Mouse (Mus musculus) adrenal gland, postnatal 36 days (tissue): ENCODE data around the gene Pfpl. TPM values are rescaled to one million over a fixed set of nuclear protein-coding genes. Genes with fewer than 3 reads are reported as not detected.

ENCODE experiments used
- DNase-seq, 2 experiments: peaks; one replicate each; pipeline ENCODE4 v3.0.0; 2021; ENCODE audit warnings: mixed read lengths in 1 of 2
- total RNA-seq, 2 experiments: library from RNA; stranded (reverse); gene quantifications; 2 replicates each; pipeline ENCODE4 v1.2.3; 2021

Pfpl gene
- total RNA-seq, 2 experiments from 2014 or later, result not detected

DNA sequence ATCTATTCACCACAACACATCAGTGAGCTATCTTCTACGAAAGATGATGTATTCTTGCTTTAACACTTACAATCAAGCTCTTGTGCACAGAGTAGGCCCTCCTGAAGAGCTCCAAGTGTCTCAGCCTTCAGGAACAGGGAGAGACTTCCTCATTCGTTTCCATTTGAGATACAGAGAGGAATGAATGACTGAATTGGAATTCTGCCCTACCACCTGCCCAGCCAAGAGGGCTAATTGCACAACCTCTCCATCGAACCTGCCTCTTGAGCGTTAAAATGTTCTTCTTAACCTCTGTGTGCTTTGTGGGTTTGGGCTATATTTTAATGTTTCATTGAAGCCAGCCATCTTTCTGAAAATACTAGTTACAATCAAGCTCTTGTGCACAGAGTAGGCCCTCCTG is 37.0 kb downstream of the Pfpl start:
- no peak for DNase-seq

DNA sequence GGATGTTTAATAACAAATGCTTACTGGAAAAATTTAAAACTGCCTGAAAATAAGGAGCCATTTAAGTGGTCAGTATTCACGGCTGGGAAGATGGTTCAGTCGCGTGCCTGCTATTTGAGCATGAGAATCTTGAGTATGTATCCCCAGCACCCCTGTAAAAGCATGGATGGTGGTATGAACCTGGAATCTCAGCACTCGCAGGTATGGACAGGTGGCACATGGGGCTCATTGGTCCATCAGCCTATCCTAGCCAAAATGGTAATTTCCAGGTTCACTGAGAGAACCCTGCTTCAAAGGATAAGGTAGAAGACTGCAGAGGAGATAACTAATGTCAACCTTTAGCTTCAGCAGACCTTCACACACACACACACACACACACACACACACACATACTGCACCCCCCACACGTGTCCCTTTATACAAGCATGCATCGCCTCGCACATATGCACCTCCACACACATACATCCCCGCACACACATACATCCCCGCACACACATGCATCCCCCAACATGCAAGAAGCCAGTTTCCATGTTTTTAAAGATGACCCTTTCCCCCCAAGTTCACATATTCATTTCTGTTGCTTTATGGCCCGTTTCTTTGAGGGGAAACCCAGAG is 37.9 kb downstream of the Pfpl start:
- no peak for DNase-seq

DNA sequence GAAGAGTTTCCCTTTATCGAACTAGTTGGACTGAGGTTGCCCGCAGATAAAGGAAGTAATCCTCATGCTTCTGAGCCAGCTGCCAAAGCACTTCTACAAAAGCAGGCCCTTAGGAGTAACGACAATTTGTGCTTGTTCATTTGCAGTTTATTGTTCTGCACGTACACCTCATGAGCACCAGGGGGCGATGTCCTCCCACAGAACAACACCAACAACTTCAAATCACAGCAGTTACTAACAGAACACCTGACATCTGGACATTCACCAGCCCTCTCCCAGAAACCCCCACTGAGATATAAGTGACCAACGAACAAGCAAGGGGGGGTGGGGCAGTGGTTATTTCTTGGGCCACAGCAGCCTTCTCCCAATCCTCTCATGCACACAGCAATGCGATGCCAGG is 38.5 kb downstream of the Pfpl start:
- DNase-seq, result peak; percentile 58 to 77

- peak; percentile 55 to 66 for DNase-seq
Observed at GRCm38 (mm10) chr19:12467436-12467835, 39.7 kb downstream of the Pfpl start.

DNA sequence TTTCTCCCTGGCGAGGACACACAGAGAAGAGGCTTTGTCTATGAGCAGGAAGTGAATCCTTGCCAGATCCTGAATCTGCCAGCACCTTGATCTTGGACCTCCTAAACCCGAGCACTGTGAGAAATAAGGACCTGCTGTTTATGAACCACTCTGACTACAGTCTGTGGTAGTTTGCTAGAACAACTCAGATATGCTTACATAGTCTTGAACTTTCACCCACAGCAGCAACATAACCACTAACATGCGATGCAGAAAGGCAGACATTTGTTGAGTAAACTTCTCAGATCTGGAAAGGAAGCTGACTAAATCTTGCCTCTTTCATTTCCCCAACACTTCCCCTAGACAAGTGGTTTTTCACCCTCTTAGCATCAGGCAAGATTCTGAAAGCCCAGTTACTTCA is 44.2 kb downstream of the Pfpl start:
- DNase-seq, result no peak

GRCm38 (mm10) chr19:12472381-12472976 is 44.8 kb downstream of the Pfpl start:
- no peak for DNase-seq

DNA sequence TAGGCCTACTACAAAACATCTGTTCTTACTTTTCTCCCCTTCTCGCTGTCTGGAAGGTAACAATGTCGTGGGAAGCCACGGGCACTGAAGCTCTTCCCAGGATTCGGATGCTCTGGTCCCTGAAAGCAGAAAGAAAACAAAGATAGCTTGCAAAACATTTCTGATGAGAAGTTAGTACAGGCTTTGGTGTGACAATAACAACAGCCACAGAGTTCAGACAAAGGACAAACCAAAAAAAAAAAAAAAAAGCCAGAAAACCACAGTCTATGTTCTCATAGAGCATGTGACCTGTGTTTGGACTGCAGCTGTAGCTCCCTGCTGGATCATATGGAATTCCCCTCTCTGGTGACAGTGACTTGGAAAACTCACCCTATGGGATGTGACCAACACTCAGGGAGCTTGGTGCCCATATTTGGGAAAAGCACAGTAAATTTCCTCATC is 45.5 kb downstream of the Pfpl start:
- DNase-seq, result no peak

DNA sequence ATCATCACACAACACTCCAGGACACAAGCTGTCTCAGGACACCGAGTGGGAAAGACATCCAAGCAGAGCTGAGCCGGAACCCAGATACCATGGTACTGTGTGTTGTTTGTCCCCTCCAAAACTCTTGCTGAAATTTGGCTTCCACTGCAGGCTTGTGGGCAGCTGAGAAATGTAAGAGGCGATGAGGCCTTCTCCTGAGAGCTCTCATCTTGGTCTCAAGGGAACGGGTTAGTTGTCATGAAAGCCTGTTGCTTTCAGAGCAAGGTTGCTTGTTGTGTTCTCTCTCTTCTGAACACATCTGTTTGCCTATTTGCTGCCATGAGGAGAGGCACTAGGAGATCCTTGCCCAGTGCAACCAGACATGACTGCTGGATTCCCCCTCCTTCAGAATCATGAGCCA is 46.2 kb downstream of the Pfpl start:
- DNase-seq, result no peak

GRCm38 (mm10) chr19:12475380-12476250 is 47.9 kb downstream of the Pfpl start:
- DNase-seq, result peak; percentile 96

GRCm38 (mm10) chr19:12476721-12477270 is 49.1 kb downstream of the Pfpl start:
- no peak for DNase-seq

- DNase-seq, result peak in 1 of 2 experiments; percentile 56
Observed at GRCm38 (mm10) chr19:12478369-12478768, 50.7 kb downstream of the Pfpl start.

Other genes starting within 250 kb of the Pfpl start
- gene Olfr1431, start 227.3 kb upstream of the Pfpl start, total RNA-seq, result not detected
- not detected for gene Olfr1432, start 195.3 kb upstream of the Pfpl start, total RNA-seq
- not detected for gene Olfr262, start 186.2 kb upstream of the Pfpl start, total RNA-seq
- gene Olfr235, start 166.9 kb upstream of the Pfpl start, total RNA-seq, result not detected
- gene Olfr1434, start 148.1 kb upstream of the Pfpl start, total RNA-seq, result not detected
- gene Olfr1436, start 128.8 kb upstream of the Pfpl start, total RNA-seq, result not detected
- gene Olfr1437, start 102.8 kb upstream of the Pfpl start, total RNA-seq, result not detected
- not detected for gene Olfr1438-ps1, start 92.0 kb upstream of the Pfpl start, total RNA-seq
- gene Olfr1440, start 40.6 kb upstream of the Pfpl start, total RNA-seq, result not detected
- gene Olfr1441, start 10.5 kb upstream of the Pfpl start, total RNA-seq, result not detected
- 10 to 100 TPM; 23.7 to 25.0 TPM for gene Mpeg1, start 32.9 kb downstream of the Pfpl start, total RNA-seq
- gene Dtx4, start 73.5 kb downstream of the Pfpl start, total RNA-seq, result 10 to 100 TPM; 11.4 to 17.6 TPM
- 1 to 10 TPM; 3.2 to 6.4 TPM for gene Fam111a, start 117.8 kb downstream of the Pfpl start, total RNA-seq
- under 1 TPM in 1 of 2 experiments, not detected in 1; 0.53 TPM for gene Gm4952, start 172.1 kb downstream of the Pfpl start, total RNA-seq
- gene Glyat, start 205.4 kb downstream of the Pfpl start, total RNA-seq, result under 1 TPM in 1 of 2 experiments, not detected in 1; 0.33 TPM
- not detected for gene Olfr1442, start 242.5 kb downstream of the Pfpl start, total RNA-seq